Mouse (Mus musculus): ENCODE results near the gene Klhl10. TPM values are rescaled to one million over a fixed set of nuclear protein-coding genes. Genes with fewer than 3 reads are reported as not detected.

Klhl10 gene
- polyA plus RNA-seq, 1 experiment from 2014 or later = 0.98 TPM

DNA sequence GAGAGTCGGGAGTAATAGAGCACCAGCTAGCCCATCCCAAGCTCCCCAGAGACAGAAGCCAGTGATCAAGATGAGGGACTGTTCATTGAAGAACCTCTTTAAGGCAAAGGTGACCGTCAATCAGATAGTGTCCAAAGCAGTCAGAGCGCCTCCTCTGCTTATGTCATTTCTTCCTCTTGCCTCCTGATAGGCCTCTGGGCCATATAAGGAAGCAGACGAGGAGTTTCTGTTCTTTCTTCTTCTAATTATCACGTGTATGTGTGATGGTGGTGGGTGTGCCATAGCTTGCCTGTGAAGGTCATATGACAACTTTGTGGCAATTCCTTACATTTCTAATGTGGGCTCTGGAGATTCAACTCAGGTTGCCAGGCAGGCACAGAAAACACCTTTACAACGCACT, 40.9 kb upstream of the Klhl10 start:
- no peak for DNase-seq (ENCODE audit: low spot score)
- H3K4me3 ChIP-seq = no peak overlapping the region
- H3K27me3 ChIP-seq (replicated peaks; ENCODE audit: low read depth, poor library complexity, severe bottlenecking) = peaks cover 14% of the 10 kb centered on the region
- no peaks in the 10 kb centered on the region for H3K36me3 ChIP-seq (replicated peaks)
- WGBS = 81% methylated on average over 6 of the region's 6 CpGs
- no peak overlapping the region for H3K27ac ChIP-seq (replicated peaks)
- no peaks in the 10 kb centered on the region for H3K9me3 ChIP-seq
- H3K4me1 ChIP-seq = peaks cover 37% of the 10 kb centered on the region

DNA sequence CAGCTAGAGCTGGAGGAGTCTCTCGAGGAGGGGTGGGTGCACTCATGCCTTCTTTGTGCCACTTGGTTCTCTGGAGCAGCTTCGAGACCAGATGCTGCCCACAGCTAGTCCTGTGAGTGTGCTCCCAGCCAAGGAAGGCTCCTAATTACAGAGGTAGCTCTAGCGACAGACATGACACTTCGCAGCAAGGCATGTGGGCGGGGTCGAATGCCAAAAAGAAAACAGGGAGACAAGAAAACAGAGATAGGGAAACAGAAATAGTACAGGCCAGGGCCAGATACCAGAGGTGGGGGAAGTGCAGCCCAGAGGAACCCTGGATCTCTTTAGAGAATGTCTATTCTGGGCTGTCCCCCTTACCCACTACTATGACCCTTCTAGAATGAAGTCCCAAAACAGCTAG, 39.5 kb upstream of the Klhl10 start:
- WGBS = 43% methylated on average over 6 of the region's 6 CpGs
- Histone ChIP-seq H3K4me3 (no peak overlapping the region), H3K27ac (replicated peaks) (peak overlapping the region; percentile 32; the same call in 1 of the 2 replicates), H3K36me3 (replicated peaks) (peaks cover 3% of the 10 kb centered on the region; the same call in 1 of the 2 replicates), H3K27me3 (replicated peaks; ENCODE audit: low read depth, poor library complexity, severe bottlenecking) (peaks cover under 1% of the 10 kb centered on the region), H3K4me1 (peaks cover 31% of the 10 kb centered on the region), H3K9me3 (no peaks in the 10 kb centered on the region)
- DNase-seq (ENCODE audit: low spot score) = no peak

- Histone ChIP-seq H3K27me3 (replicated peaks; ENCODE audit: low read depth, poor library complexity, severe bottlenecking) (no peaks in the 10 kb centered on the region; the same call in 1 of the 2 replicates), H3K27ac (replicated peaks) (0 out of 2 replicates have a peak overlapping the region, but pooled peaks have one; percentile 32)
- WGBS = 66% methylated on average over 2 of the region's 2 CpGs
Observed at GRCm38 (mm10) chr11:100402682-100403081, 39.0 kb upstream of the Klhl10 start.

DNA sequence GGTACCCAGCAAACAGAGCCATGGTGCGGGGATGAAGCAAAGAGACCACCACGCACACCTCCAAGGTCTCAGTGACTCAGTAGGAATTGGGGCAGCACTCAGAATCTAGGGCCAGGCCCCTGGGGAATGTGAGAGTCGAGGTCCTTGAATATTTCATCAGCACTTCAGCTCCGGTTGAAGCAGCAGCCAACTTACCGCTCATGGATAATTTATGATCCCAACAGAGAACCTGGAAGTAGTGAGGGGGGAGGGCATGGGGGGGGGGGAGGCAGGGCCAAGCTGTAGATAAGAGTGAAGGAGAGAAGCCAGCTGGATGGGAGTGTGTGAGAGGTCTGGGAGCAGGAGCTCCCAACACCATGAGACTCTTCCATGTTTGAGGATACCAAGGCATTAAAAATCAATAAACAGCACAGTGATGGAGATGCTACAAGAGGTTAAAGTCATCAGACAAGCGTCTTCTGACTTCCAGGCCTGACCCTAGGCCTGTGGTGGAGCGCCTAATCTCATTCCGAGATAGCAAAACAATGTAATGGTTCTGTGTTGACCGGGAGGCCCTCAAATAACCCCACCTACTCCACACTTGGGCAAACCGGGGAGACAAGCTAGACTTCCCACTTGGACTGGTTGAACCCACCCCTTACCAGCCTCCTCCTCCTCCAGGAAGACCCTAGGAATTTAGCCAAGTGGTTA, 38.1 kb upstream of the Klhl10 start:
- WGBS = 87% methylated on average over 10 of the region's 10 CpGs
- no peak overlapping the region for H3K27ac ChIP-seq (replicated peaks)
- H3K36me3 ChIP-seq (replicated peaks) = peaks cover 9% of the 10 kb centered on the region
- H3K27me3 ChIP-seq (replicated peaks; ENCODE audit: low read depth, poor library complexity, severe bottlenecking) = no peaks in the 10 kb centered on the region; the same call in 1 of the 2 replicates
- H3K9me3 ChIP-seq = no peaks in the 10 kb centered on the region
- no peak overlapping the region for H3K4me3 ChIP-seq
- peaks cover 32% of the 10 kb centered on the region for H3K4me1 ChIP-seq
- DNase-seq (ENCODE audit: low spot score) = no peak

More at GRCm38 (mm10) chr11:100402682-100403081, 39.0 kb upstream of the Klhl10 start:
- Histone ChIP-seq H3K4me1 (peaks cover 27% of the 10 kb centered on the region), H3K36me3 (replicated peaks) (peaks cover 4% of the 10 kb centered on the region; the same call in 1 of the 2 replicates), H3K9me3 (no peaks in the 10 kb centered on the region), H3K4me3 (no peak overlapping the region)
- no peak for DNase-seq (ENCODE audit: low spot score)

- Histone ChIP-seq H3K36me3 (replicated peaks) (peaks cover 19% of the 10 kb centered on the region), H3K4me1 (peaks cover 32% of the 10 kb centered on the region), H3K4me3 (no peak overlapping the region), H3K27me3 (replicated peaks; ENCODE audit: low read depth, poor library complexity, severe bottlenecking) (no peaks in the 10 kb centered on the region; the same call in 1 of the 2 replicates), H3K9me3 (no peaks in the 10 kb centered on the region), H3K27ac (replicated peaks) (no peak overlapping the region)
- WGBS = 88% methylated on average over 3 of the region's 3 CpGs
- DNase-seq (ENCODE audit: low spot score) = no peak
Observed at GRCm38 (mm10) chr11:100404456-100405074, 37.2 kb upstream of the Klhl10 start.

DNA sequence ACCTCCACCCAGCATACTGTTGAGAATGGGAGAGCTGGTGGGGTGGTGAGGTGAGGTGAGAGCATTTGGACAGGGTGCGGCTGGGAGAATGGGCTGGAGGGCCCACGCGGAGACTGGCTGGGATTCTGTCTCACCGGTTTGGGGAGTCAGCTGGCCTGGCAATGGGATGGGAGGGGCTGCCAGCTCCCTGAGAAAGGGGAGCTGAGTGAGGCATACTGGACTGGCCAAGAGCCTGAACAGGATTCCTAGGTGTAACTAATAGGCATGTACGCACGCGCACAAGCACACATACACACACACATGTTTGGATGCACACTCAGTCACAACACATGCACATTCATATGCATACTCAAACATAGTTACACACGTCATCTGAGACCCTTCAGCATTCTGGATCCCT, 35.4 kb upstream of the Klhl10 start:
- 83% methylated on average over 8 of the region's 8 CpGs for WGBS
- Histone ChIP-seq H3K36me3 (replicated peaks) (peaks cover 34% of the 10 kb centered on the region), H3K27me3 (replicated peaks; ENCODE audit: low read depth, poor library complexity, severe bottlenecking) (no peaks in the 10 kb centered on the region; the same call in 1 of the 2 replicates), H3K4me1 (peaks cover 32% of the 10 kb centered on the region), H3K4me3 (no peak overlapping the region), H3K9me3 (no peaks in the 10 kb centered on the region), H3K27ac (replicated peaks) (no peak overlapping the region)
- DNase-seq (ENCODE audit: low spot score) = no peak

DNA sequence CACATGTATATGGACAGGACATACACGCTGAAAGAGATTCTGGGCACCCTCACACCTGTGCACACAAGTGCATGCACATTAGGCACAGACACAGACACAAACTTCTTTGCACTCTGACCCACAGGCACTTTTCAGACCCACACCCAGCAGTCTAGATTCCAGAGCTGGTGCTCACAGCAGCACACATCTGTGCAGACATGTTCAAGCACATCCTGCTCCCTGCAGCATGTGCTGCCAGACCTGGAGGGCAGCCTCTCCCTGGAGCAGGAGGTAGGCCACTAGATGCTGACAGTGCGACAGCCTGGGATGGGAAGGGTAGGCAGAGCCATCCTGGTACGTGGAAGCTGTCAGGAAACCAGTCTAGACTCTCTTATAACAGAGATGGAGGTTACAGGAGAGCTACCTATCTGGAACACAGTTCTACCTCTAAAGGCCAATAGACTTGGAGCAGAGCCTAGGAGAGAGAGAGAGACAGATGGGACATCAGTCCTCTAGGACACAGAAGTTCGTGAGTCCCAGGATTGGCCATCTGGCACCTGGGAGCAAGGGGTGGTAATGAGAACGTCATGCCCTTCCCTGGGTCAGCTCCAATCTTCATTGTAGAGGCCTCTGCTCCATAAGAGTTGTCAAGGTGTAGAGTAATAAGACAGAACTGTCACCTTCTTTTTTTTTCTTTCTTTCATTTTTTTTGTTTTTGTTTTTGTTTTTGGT, 34.6 kb upstream of the Klhl10 start:
- no peak overlapping the region for H3K4me3 ChIP-seq
- peaks cover 31% of the 10 kb centered on the region for H3K4me1 ChIP-seq
- H3K9me3 ChIP-seq = no peaks in the 10 kb centered on the region
- H3K36me3 ChIP-seq (replicated peaks) = peaks cover 42% of the 10 kb centered on the region
- no peak for DNase-seq (ENCODE audit: low spot score)
- 84% methylated on average over 5 of the region's 5 CpGs for WGBS
- H3K27me3 ChIP-seq (replicated peaks; ENCODE audit: low read depth, poor library complexity, severe bottlenecking) = no peaks in the 10 kb centered on the region
- no peak overlapping the region for H3K27ac ChIP-seq (replicated peaks)

DNA sequence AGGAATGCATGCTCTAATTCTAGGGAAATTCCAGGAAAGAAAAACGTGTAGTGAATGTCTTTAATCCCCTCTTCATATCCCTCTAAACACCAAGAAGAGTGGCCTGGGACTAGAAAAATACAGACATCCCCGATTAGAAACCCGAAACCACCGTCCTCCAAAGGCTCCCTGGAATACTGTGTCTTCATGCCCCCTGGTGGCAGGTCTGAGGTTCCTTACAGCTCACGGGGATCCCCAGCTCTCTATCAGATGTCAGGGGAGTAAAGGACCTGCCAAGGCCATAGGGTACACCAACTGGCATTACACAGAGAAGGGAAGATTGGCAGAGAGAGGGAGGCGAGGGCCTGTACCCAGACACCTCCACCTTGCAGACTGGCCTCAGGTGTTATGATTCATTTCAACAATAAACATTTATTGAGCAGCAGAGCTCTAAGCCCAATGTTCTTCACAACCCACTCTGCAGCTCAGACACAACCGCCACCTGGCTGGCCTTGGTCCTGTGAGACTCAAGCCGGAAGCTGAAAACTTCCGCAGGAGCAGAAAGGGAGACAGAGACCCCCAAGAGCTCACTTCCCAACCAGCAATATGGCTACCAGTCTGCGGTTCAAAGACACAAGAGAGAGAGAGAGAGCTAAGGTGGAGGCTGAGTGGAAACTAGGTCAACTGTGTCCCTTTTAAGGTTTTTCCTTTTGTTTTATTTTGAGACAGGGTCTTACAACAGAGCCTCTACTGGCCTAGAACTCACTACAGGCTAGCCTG, 33.5 kb upstream of the Klhl10 start:
- DNase-seq (ENCODE audit: low spot score) = peak; percentile 72
- peaks cover 46% of the 10 kb centered on the region for H3K36me3 ChIP-seq (replicated peaks)
- 39% methylated on average over 10 of the region's 10 CpGs for WGBS
- no peak overlapping the region for H3K27ac ChIP-seq (replicated peaks)
- peaks cover 36% of the 10 kb centered on the region for H3K4me1 ChIP-seq
- no peak overlapping the region for H3K4me3 ChIP-seq
- no peaks in the 10 kb centered on the region for H3K9me3 ChIP-seq
- no peaks in the 10 kb centered on the region for H3K27me3 ChIP-seq (replicated peaks; ENCODE audit: low read depth, poor library complexity, severe bottlenecking)

- Histone ChIP-seq H3K4me3 (no peak overlapping the region), H3K27me3 (replicated peaks; ENCODE audit: low read depth, poor library complexity, severe bottlenecking) (0 out of 2 replicates have a peak, but pooled peaks cover 7% of the 10 kb centered on the region), H3K27ac (replicated peaks) (no peak overlapping the region), H3K4me1 (peaks cover 43% of the 10 kb centered on the region), H3K9me3 (no peaks in the 10 kb centered on the region), H3K36me3 (replicated peaks) (peaks cover 46% of the 10 kb centered on the region)
- DNase-seq (ENCODE audit: low spot score) = no peak
- 90% methylated on average over 12 of the region's 12 CpGs for WGBS
Observed at GRCm38 (mm10) chr11:100408835-100409462, 32.8 kb upstream of the Klhl10 start.

DNA sequence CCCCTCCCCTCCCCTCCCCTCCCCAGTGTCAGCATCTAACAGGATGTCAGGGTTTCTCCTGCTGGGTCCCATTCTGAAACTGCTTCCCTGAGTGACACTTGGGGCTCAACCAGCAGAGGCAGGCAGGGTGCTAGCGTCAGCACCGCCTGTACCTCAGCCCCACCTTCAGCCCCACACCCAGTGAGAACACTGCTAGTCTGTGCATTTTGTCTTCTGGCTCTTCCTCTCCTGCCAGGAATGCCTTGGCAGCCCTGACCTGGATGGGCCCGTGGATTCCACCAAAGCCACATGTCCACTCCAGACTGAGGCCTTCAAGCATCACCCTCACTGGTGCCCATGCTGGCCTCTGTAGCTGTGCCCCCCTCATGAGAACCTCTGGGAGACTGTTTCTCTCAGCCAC, 32.0 kb upstream of the Klhl10 start:
- 0 out of 2 replicates have a peak, but pooled peaks cover 9% of the 10 kb centered on the region for H3K27me3 ChIP-seq (replicated peaks; ENCODE audit: low read depth, poor library complexity, severe bottlenecking)
- peaks cover 46% of the 10 kb centered on the region for H3K36me3 ChIP-seq (replicated peaks)
- H3K4me3 ChIP-seq = no peak overlapping the region
- WGBS = 82% methylated on average over 3 of the region's 3 CpGs
- no peak overlapping the region for H3K27ac ChIP-seq (replicated peaks)
- DNase-seq (ENCODE audit: low spot score) = no peak
- no peaks in the 10 kb centered on the region for H3K9me3 ChIP-seq
- peaks cover 50% of the 10 kb centered on the region for H3K4me1 ChIP-seq

DNA sequence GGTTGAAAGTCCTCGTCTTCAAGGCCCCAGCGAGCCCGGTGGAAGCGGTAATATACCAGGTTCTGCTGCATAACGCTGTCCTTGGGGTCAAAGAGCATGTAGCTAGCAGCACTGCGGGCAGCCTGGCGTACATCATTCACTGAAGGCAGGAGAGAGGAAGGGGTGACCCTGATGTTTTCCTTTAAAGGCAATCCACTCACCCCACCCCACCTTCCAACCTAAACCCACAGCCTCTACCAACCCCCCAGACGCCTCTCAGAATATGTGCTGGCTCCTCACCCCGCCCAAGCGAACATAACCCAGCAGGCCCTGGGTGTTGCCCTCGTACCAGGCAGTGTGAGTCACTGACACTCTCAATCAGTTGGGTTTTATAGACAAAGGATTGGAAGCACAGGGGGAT, 30.0 kb upstream of the Klhl10 start:
- 90% methylated on average over 11 of the region's 11 CpGs for WGBS
- H3K27ac ChIP-seq (replicated peaks) = peak overlapping the region; percentile 32; the same call in 1 of the 2 replicates
- H3K36me3 ChIP-seq (replicated peaks) = peaks cover 46% of the 10 kb centered on the region
- H3K4me3 ChIP-seq = no peak overlapping the region
- peaks cover 66% of the 10 kb centered on the region for H3K4me1 ChIP-seq
- no peak for DNase-seq (ENCODE audit: low spot score)
- peaks cover 16% of the 10 kb centered on the region; the same call in 1 of the 2 replicates for H3K27me3 ChIP-seq (replicated peaks; ENCODE audit: low read depth, poor library complexity, severe bottlenecking)
- H3K9me3 ChIP-seq = no peaks in the 10 kb centered on the region
